Mouse (Mus musculus) liver, adult 2 months (tissue): ENCODE measurements at regions not wholly inside any gene's neighbourhood (a gene's known extent, or its start where the extent isn't known, plus 50 kb on each side); places are given as distances from the start of the nearest gene placed in this dataset.

ENCODE experiments used
- CTCF ChIP-seq: fragments of 200-500 bp; IDR thresholded peaks from 2 replicates; pipeline ENCODE4 v1.5.1; 2011; ENCODE audit warnings: low read depth, low read length, control low read depth
- POLR2A ChIP-seq: fragments of 200-500 bp; IDR thresholded peaks from 2 replicates; pipeline ENCODE4 v1.6.1; 2011; ENCODE audit warnings: low read length, control low read depth; ENCODE audit not compliant: insufficient read depth; ENCODE audit errors: extremely low read depth

DNA sequence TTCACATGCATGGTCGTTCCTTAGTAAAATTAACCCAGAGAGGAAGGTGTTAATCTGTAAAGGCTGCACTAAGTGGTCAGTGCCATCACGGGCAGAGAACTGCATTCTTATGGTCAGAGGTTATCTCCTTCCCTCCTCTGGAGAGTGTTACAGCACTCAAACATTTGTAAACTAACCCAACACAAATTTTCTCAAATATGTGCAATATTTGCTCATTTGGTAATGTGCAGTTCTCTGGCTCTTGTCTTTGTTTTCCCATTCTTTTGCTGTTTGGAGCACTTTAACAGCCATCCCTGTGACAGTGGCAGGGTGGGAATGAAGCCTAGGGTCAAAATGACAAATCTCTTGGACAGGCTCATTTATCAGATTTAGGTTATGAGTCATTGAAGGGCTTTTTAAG, 248.5 kb upstream of the Pde3a start:
- TF ChIP-seq CTCF (no peak), POLR2A (no peak)
